Mouse (Mus musculus): ENCODE data around the gene Pla2g2c. TPM values are rescaled to one million over a fixed set of nuclear protein-coding genes. Genes with fewer than 3 reads are reported as not detected.

The Pla2g2c gene
- polyA plus RNA-seq, 1 experiment: not detected

GRCm38 (mm10) chr4:138793276-138793675, 68.7 kb downstream of the Pla2g2c start:
- H3K27ac ChIP-seq (ENCODE audit: insufficient read depth, low read length): no peak overlapping the region
- no peaks in the 10 kb centered on the region for H3K27me3 ChIP-seq (ENCODE audit: control insufficient read depth, insufficient read depth, low read length)
- H3K36me3 ChIP-seq (ENCODE audit: control insufficient read depth, insufficient read depth, low read length): no peaks in the 10 kb centered on the region
- no peaks in the 10 kb centered on the region for H3K4me1 ChIP-seq (ENCODE audit: control insufficient read depth, insufficient read depth, insufficient read length)
- no peak overlapping the region for H3K4me3 ChIP-seq (ENCODE audit: extremely low read depth, insufficient read depth, insufficient read length)
- no peak for DNase-seq (ENCODE audit: low read depth in 1 of 2, low spot score in 2 of 2)
- 55% methylated on average over 2 of the region's 2 CpGs for WGBS
- no peak for TF ChIP-seq POLR2A (IDR thresholded peaks at IDR 0.05; ENCODE audit: low read depth, low read length)
- TF ChIP-seq CTCF (IDR thresholded peaks at IDR 0.05; ENCODE audit: extremely low read depth, insufficient read depth, insufficient read length, insufficient replicate concordance): no peak

- Histone ChIP-seq H3K4me1 (ENCODE audit: control insufficient read depth, insufficient read depth, insufficient read length) (no peaks in the 10 kb centered on the region), H3K4me3 (ENCODE audit: extremely low read depth, insufficient read depth, insufficient read length) (no peak overlapping the region)
- WGBS: 86% methylated on average over 6 of the region's 6 CpGs
These were observed 69.8 kb downstream of the Pla2g2c start for GRCm38 (mm10) chr4:138794344-138794743.

More at GRCm38 (mm10) chr4:138794344-138794743, 69.8 kb downstream of the Pla2g2c start:
- Histone ChIP-seq H3K27me3 (ENCODE audit: control insufficient read depth, insufficient read depth, low read length) (no peaks in the 10 kb centered on the region), H3K36me3 (ENCODE audit: control insufficient read depth, insufficient read depth, low read length) (no peaks in the 10 kb centered on the region), H3K27ac (ENCODE audit: insufficient read depth, low read length) (no peak overlapping the region)
- DNase-seq (ENCODE audit: low read depth in 1 of 2, low spot score in 2 of 2): no peak
- no peak for TF ChIP-seq CTCF (IDR thresholded peaks at IDR 0.05; ENCODE audit: extremely low read depth, insufficient read depth, insufficient read length, insufficient replicate concordance)
- no peak for TF ChIP-seq POLR2A (IDR thresholded peaks at IDR 0.05; ENCODE audit: low read depth, low read length)

Other genes with a start within 250 kb of the Pla2g2c start
- gene Vwa5b1, start 88.9 kb upstream of the Pla2g2c start, polyA plus RNA-seq (2012; rRNA removed): not detected in 2 replicates
- 0.21 and 0.29 TPM in 2 replicates for gene Ubxn10, start 12.4 kb downstream of the Pla2g2c start, polyA plus RNA-seq (2012; rRNA removed)
- gene Pla2g2f, start 32.8 kb downstream of the Pla2g2c start, polyA plus RNA-seq (2012; rRNA removed): 1.9 TPM in 2 replicates
- gene Pla2g2d, start 50.9 kb downstream of the Pla2g2c start, polyA plus RNA-seq (2012; rRNA removed): 56.9 and 77.6 TPM in 2 replicates
- 43.7 and 65.5 TPM in 2 replicates for gene Pla2g5, start 138.7 kb downstream of the Pla2g2c start, polyA plus RNA-seq (2012; rRNA removed)
- gene Gm13030, start 149.2 kb downstream of the Pla2g2c start, polyA plus RNA-seq (2012; rRNA removed): not detected in 2 replicates
- 0.09 TPM in 1 of 2 replicates, not detected in the other for gene Pla2g2e, start 153.2 kb downstream of the Pla2g2c start, polyA plus RNA-seq (2012; rRNA removed)
- gene Otud3, start 189.2 kb downstream of the Pla2g2c start, polyA plus RNA-seq (2012; rRNA removed): 3.6 and 4.3 TPM in 2 replicates
- 0.06 and 0.07 TPM in 2 replicates for gene Rnf186, start 242.3 kb downstream of the Pla2g2c start, polyA plus RNA-seq (2012; rRNA removed)
- 18.4 and 21.8 TPM in 2 replicates for gene Tmco4, start 248.1 kb downstream of the Pla2g2c start, polyA plus RNA-seq (2012; rRNA removed)

All from spleen, adult 2 months (tissue).